Mouse (Mus musculus) lung, postnatal 0 days (tissue): Measurements from ENCODE around the gene Ptgir.

Experiments used
- CTCF ChIP-seq: IDR thresholded peaks from 2 replicates; pipeline ENCODE4 v1.5.1; 2016; ENCODE audit warnings: antibody characterized with exemption, mild to moderate bottlenecking
- EP300 ChIP-seq: IDR thresholded peaks from 2 replicates; pipeline ENCODE4 v1.6.1; 2016; ENCODE audit warnings: antibody characterized with exemption, mild to moderate bottlenecking, control low read depth

DNA sequence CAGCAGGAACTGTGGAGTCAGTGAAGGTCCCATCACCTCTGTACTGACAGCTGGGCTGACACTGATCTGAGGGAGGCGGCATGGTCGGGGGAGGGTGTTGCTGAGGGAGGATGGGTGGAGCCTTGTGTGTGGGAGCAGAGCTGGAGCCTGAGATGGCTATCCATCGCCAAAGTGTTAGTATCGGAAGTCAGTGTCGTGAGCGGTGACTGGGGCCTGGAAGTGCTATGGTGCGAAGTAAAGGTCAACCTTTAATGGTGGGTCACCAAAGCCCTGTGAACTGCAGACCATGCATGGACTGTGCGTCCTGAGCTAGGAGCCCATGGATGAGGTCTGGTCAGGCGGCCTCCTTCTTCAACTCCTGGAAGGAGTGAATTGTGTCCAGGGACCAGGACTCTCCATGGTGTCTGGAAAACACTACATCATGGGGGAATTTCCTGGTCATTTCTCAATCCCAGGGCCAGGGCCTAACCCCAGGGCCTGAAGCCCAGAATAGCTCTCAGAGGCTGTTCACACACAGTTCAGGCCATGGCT lies 734 bp upstream of the Ptgir start:
- TF ChIP-seq CTCF (no peak), EP300 (no peak)
